Mouse (Mus musculus): ENCODE measurements at regions not wholly inside any gene's neighbourhood (a gene's known extent, or its start where the extent isn't known, plus 50 kb on each side); places are given as distances from the start of the nearest gene placed in this dataset.

DNA sequence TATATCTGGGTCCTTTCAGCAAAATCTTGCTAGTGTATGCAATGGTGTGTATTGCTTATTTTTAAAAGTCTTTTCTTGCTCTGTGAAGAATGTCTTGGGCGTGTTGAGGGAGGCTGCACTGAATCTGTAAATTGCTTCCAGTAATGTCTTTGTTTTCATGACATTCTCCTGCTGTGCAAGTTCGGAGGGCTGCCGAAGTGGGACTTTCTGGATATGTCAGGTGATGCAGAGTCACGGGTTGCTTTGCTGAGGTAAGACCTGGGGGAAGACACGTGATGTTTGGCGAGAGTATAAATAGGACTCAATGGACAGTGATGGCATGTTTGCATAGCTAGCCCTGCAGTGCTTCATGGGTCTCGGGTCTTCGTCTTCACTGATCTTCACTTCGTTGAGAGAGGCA, 329.2 kb upstream of the Nr5a2 start:
- intact Hi-C loops (cut with DNase I): no loop called here
- no peak for DNase-seq (ENCODE audit: low spot score)

GRCm38 (mm10) chr1:137283291-137283690, 323.0 kb upstream of the Nr5a2 start:
- DNase-seq (ENCODE audit: low spot score): no peak
- intact Hi-C loops (cut with DNase I): no loop called here

GRCm38 (mm10) chr1:137282457-137282856, 322.2 kb upstream of the Nr5a2 start:
- DNase-seq (ENCODE audit: low spot score): no peak
- intact Hi-C loops (cut with DNase I): no loop called here

DNA sequence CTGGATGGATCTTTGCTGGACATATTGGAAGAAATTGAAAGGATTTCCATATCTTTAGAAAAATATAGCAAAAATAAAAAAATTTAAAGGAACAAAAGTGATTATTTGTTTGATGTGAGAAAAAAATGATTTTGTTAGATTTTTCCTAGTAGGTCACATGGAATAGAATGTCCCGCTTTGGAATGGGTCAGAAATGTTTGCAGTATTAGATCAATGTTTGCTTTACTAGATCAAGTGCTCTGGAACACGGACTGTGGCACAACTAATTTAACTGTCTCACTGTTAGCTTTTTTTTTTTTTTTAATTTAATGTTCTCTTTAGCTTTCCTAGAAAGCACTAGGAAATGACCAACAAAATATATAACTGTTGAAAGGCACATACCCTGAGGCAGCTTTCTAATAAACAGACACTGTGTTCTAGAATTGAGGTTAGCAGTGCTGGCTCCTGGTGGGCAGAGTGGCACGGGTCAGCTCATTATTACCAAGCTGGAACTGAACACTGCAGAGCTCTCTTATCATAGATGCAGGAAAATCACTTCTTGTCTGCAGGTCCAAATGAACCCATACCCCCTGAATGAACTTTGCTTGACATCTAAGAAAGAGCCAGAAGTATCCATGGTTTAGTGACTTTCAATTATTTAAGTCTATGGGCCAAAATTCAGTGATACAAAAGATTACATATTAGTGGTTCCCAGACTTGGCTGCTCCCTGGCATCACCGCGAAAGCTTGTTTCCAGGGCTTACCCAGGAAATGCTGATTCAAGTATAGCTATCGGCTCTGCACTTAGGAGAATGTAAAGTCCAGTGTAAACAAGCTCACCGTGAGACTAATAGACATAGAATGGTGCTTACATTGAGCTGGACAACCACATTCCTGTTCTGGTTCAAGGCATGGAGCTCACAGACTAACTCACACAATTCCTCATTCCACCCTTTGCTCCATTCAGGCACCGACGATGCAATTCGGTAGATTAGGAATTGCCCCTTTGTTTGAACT, 320.4 kb upstream of the Nr5a2 start:
- no peak for DNase-seq (ENCODE audit: low spot score)
- intact Hi-C loops (cut with DNase I): no loop called here

DNA sequence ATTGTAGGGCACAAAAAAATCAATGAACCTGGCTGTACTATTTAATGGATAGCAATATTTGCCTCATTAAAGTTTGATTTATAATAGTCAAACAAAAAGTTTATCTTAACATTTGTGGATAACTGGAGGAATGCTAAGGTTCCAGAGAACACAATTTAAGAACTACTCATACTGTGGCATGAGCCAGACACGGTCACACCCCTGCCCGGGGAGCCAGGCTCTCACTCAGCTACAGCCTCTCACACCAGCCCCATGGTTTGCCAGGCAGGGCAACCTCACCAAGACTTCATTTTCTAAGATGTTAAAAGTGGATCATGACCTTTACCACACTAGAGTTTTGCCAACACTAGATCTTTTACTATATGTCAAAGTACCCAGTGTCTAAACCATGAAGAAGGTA, 319.7 kb upstream of the Nr5a2 start:
- no peak for DNase-seq (ENCODE audit: low spot score)
- intact Hi-C loops (cut with DNase I): no loop called here

DNA sequence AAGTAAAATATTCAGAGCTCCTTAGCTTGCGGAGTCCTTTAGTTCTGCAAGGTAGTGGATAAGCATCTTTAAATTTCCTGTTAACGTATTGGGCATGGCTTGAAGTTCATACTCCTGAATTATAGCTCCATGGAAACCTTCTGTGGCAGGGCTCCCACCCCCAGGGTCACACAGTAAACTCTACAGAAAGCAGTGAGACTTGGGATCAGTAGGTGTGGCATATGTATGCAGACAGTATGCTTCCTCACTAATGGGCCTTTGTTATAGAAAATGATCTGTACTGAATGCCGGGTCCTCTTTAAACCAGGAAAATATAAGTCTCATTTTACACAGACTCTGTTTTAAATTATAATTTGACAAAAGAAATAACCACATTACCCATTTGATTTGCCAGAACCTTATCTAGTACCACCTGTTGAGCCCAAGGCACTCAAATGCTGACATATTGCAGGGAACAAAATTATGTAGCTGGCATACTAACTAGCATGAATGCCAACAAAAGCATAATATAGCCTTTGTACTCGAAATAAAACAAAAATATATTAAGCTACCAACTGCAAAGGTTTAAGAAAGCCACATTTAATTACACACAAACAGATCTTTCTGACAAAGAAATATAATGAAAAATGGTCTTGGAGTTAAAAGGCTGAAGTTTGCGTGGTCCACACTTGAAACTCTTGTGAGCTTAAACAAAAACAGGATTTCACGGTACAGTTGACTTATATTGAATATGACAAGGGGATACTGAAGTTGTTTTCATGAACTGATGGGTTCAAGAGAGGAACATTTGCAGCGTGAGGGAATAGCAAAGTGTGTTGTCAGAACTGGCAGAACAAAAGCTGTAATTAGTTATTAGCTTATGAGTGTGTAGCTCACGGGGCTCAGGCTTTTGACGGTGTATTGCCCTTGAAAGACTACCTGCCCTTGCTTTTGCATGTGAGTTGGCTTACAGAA, 310.7 kb upstream of the Nr5a2 start:
- DNase-seq (ENCODE audit: low spot score): no peak
- intact Hi-C loops (cut with DNase I): no loop called here

- intact Hi-C loops (cut with DNase I): no loop called here
Measured at GRCm38 (mm10) chr1:137262806-137263370, 302.6 kb upstream of the Nr5a2 start.

DNA sequence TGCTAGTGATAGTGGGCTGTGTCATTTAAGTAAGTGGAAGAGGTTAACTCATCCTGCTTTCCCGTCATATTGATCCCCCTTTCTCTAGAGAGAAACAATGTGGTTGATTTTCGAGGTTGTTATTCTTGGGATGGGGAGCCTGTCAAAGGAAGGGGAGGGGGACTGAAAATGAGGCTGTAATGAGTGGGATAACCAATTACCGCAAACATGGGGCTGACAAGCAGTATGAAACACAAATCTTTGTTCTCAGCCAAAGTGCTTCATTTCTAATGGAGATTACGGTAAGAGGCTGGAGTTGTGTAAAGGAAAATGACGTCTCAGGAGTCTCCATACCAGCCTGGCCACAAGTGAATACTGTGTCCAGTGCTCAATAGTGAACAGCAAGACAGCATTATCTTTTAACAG, 301.9 kb upstream of the Nr5a2 start:
- intact Hi-C loops (cut with DNase I): no loop called here
- no peak for DNase-seq (ENCODE audit: low spot score)

More at GRCm38 (mm10) chr1:137262806-137263370, 302.6 kb upstream of the Nr5a2 start:
- DNase-seq (ENCODE audit: low spot score): no peak

GRCm38 (mm10) chr1:137256294-137256693, 296.0 kb upstream of the Nr5a2 start:
- no peak for DNase-seq (ENCODE audit: low spot score)
- intact Hi-C loops (cut with DNase I): no loop called here

DNA sequence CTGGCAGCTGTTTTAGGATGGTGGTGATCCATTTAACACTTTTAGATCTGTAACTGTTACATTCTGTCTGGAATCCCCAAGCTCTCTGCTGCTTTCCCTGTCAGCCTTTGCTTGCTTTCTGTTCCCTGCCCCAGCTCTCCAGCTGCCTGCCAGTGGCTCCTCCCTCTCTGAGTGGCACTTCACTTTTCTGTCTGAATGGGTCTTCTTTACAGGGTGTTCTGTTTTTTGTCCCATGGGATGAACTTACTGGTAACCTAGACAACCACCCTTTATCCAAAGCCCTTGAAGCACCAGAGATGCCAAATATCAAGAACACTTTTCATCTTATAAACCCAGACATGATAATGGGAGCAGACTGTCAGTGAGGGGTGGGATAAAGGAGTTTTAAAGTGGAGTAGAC, 294.8 kb upstream of the Nr5a2 start:
- no peak for DNase-seq (ENCODE audit: low spot score)
- intact Hi-C loops (cut with DNase I): no loop called here

DNA sequence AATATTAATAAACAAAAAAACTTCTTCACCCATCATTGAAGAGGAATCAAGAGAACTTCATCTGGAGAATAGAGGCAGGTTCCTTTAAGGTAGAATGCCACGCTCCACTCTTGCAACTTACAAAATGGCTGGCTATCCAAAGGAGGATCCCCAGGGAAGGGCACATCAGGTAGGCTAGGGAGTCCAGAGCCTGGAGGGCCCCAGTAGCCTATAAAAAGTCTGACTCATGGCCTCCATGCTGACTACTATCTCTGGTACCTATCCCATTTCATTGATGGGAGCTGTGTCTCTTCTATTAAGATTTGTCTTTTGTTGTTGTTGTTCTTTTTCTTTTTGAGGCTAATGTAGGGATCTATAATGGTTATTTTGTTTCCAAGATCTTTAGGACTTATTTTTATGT, 294.4 kb upstream of the Nr5a2 start:
- no peak for DNase-seq (ENCODE audit: low spot score)

DNA sequence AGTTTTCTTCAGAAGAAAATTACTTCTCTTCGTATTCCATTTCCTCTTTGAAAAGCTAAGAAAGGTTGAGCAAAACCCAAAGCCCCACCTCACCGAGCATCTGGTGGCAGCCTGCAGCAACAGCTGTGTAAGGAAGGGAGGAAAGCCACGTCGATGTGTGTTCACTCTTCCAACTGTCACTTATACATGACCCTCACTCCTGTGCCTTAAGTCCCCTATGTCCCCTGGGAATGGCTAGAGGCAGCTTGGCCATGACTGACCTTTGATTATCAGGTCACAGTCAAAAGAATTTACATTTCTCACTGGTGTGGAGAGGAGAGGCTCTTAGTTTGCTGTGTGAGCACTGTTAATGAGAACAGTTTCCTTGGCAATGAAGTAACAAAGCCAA, 266.8 kb upstream of the Nr5a2 start:
- intact Hi-C loops (cut with DNase I): loop anchor here (10.0 kb wide), 3 partner anchors 282 to 432 kb away; no protein-coding TSS in a partner anchor
- no peak for DNase-seq (ENCODE audit: low spot score)

More for the DNA sequence above, 294.4 kb upstream of the Nr5a2 start:
- intact Hi-C loops (cut with DNase I): no loop called here

DNA sequence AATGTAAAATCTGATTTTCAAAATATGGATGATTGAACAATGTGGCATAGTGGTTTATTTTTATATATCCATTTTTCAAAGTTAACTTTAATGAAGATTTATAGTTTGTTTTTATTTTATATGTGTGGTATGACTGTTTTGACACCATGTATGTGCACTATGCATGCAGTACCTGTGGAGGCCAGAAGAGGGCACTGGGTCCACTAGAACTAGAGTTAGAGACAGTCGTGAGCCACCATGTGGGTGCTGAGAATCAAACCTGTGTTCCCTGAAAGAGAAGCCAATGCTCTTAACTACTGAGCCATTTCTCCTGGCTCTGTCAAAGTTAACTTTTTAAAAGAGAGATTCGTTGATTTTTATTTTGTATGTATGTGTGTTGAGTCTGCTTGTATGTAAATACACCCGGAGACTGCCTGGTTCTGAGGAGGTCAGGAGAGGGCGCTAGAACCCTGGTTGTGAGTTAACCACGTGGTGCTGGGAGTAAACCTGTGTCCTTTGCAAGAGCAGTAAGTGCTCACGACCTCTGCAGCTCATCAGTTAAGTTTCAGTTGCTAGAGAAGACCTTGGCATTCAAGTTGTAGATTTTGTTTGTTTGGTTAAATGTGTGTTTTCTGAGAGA, 266.3 kb upstream of the Nr5a2 start:
- DNase-seq (ENCODE audit: low spot score): no peak
- intact Hi-C loops (cut with DNase I): loop anchor here (10.0 kb wide), 3 partner anchors 282 to 432 kb away; no protein-coding TSS in a partner anchor

DNA sequence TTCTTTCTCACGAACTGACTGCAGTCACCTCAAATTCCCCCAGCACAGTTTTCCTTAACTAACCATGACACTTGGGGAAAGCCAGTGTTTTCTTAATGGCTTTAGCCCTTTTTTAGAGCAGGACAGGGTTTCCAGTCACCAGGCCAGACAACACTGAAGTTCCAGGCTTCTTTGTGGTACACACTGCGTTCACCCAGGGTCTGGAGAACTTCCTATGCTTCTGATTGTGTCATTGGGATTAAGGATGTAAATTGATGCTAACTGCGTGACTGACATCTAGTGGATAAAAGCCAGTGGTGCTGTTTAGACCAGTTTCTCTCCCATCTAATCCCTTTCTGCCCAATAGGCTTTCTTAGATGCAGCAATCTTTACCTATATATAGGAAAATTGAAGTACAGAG, 265.2 kb upstream of the Nr5a2 start:
- no peak for DNase-seq (ENCODE audit: low spot score)
- intact Hi-C loops (cut with DNase I): loop anchor here (1.0 to 10.0 kb wide), 5 partner anchors 281 to 675 kb away; no protein-coding TSS in a partner anchor

GRCm38 (mm10) chr1:137223052-137223451, 262.8 kb upstream of the Nr5a2 start:
- intact Hi-C loops (cut with DNase I): loop anchor here (10.0 kb wide), 3 partner anchors 278 to 428 kb away; no protein-coding TSS in a partner anchor
- DNase-seq (ENCODE audit: low spot score): no peak

- no peak for DNase-seq (ENCODE audit: low spot score)
- intact Hi-C loops (cut with DNase I): loop anchor here (10.0 kb wide), 3 partner anchors 277 to 427 kb away; no protein-coding TSS in a partner anchor
Measured at GRCm38 (mm10) chr1:137221087-137222057, 261.1 kb upstream of the Nr5a2 start.

GRCm38 (mm10) chr1:137220226-137220625, 260.0 kb upstream of the Nr5a2 start:
- intact Hi-C loops (cut with DNase I): loop anchor here (10.0 kb wide), 3 partner anchors 275 to 425 kb away; no protein-coding TSS in a partner anchor
- DNase-seq (ENCODE audit: low spot score): no peak

DNA sequence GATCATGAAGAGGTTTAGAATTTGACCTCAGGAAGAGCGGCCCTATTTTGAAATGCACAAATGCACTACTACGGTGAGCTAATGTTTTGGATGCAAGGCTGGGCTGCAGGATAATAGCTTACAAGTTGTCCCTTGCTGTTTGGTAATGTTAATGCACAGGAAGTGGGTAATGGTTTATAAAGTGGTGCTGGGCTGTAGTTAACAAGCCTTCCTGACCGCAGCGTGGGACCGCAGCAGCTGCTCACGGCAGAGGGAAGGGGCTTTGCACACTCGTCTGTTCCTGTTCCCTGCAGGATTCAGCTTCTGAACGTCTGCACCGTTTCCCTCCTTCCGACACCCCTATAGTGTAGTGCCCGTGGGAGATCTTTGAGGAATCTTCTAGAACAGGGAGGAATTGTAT, 258.4 kb upstream of the Nr5a2 start:
- DNase-seq (ENCODE audit: low spot score): no peak
- intact Hi-C loops (cut with DNase I): no loop called here

Data from heart, postnatal 25 days (tissue).